Mouse (Mus musculus) heart, adult 9 months (tissue): ENCODE measurements around the gene Dennd1a.
"Not testable (repeated sequence)": the region's sequence is repeated elsewhere in the genome, so short reads cannot be mapped to it uniquely, and the experiment has no call there.

Source experiments
- DNase-seq, 2 experiments: peaks; one replicate each; pipeline ENCODE4 v3.0.0; 2022; ENCODE audit warnings: low spot score in 2 of 2

Dennd1a gene

GRCm38 (mm10) chr2:37969713-37970485 is 317.3 kb downstream of the Dennd1a start:
- peak; percentile 4 to 5 for DNase-seq

- DNase-seq, result no peak
These were observed 322.7 kb downstream of the Dennd1a start for GRCm38 (mm10) chr2:37964534-37964933.

- peak; percentile 3 to 7 for DNase-seq
These were observed 323.8 kb downstream of the Dennd1a start for GRCm38 (mm10) chr2:37963362-37963761.

- DNase-seq, result no peak
These were observed 338.8 kb downstream of the Dennd1a start for GRCm38 (mm10) chr2:37948424-37948823.

GRCm38 (mm10) chr2:37945598-37946336 is 341.4 kb downstream of the Dennd1a start:
- DNase-seq, result no peak

GRCm38 (mm10) chr2:37942906-37943305 is 344.3 kb downstream of the Dennd1a start:
- no peak for DNase-seq

- no peak for DNase-seq
These were observed 345.4 kb downstream of the Dennd1a start for GRCm38 (mm10) chr2:37941741-37942140.

- no peak for DNase-seq
These were observed 346.3 kb downstream of the Dennd1a start for GRCm38 (mm10) chr2:37940845-37941361.

GRCm38 (mm10) chr2:37939997-37940396 is 347.2 kb downstream of the Dennd1a start:
- DNase-seq, result no peak

GRCm38 (mm10) chr2:37936922-37937321 is 350.3 kb downstream of the Dennd1a start:
- not testable (repeated sequence) for DNase-seq

- no peak for DNase-seq
These were observed 354.9 kb downstream of the Dennd1a start for GRCm38 (mm10) chr2:37932240-37932639.

- no peak for DNase-seq
These were observed 355.9 kb downstream of the Dennd1a start for GRCm38 (mm10) chr2:37931018-37931930.

- DNase-seq, result no peak
These were observed 361.1 kb downstream of the Dennd1a start for GRCm38 (mm10) chr2:37926133-37926503.

- DNase-seq, result no peak
These were observed 361.6 kb downstream of the Dennd1a start for GRCm38 (mm10) chr2:37925413-37926132.

GRCm38 (mm10) chr2:37908721-37909506 is 378.3 kb downstream of the Dennd1a start:
- DNase-seq, result no peak

- no peak for DNase-seq
These were observed 378.9 kb downstream of the Dennd1a start for GRCm38 (mm10) chr2:37908296-37908695.

GRCm38 (mm10) chr2:37906261-37906660 is 380.9 kb downstream of the Dennd1a start:
- no peak for DNase-seq

GRCm38 (mm10) chr2:37903286-37903685 is 383.9 kb downstream of the Dennd1a start:
- no peak for DNase-seq

- DNase-seq, result no peak
These were observed 404.0 kb downstream of the Dennd1a start for GRCm38 (mm10) chr2:37883214-37883613.

GRCm38 (mm10) chr2:37881262-37881913 is 405.8 kb downstream of the Dennd1a start:
- DNase-seq, result no peak
